Mouse (Mus musculus): ENCODE measurements around the gene Endou. TPM values are rescaled to one million over a fixed set of nuclear protein-coding genes. Genes with fewer than 3 reads are reported as not detected.

The Endou gene
- polyA plus RNA-seq, 1 experiment from 2014 or later, result 0.15 TPM

DNA sequence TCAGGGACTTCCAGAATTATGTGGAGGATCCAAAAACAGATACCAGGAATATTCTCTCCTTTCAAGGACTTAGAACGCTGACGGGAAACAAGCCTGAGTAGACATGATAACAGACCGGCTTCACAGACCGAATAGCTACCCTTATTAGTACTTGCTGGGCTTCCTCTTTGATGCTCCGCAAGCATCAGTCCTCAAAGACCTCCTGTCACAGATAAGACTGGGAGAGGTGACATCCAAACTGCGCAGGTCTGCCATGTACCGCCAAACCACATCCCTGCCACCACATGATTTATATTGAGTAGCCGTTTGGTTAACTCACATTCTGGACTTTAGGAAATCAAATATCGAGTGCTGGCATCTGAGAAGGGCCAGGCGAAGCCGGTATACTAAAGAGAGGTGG lies 14.4 kb downstream of the Endou start:
- H3K4me1 ChIP-seq, result peaks cover 3% of the 10 kb centered on the region
- no peak overlapping the region for H3K4me2 ChIP-seq
- no peak overlapping the region for H3K27ac ChIP-seq (replicated peaks)
- whole genome bisulfite sequencing, result 92% methylated on average over 11 of the region's 11 CpGs
- H3K9me3 ChIP-seq (replicated peaks), result no peaks in the 10 kb centered on the region
- H3K27me3 ChIP-seq (replicated peaks), result no peaks in the 10 kb centered on the region
- H3K4me3 ChIP-seq (replicated peaks), result no peak overlapping the region
- no peak overlapping the region for H3K9ac ChIP-seq (replicated peaks)
- ATAC-seq (ENCODE audit: low FRiP score), result no peak
- H3K36me3 ChIP-seq, result no peaks in the 10 kb centered on the region

DNA sequence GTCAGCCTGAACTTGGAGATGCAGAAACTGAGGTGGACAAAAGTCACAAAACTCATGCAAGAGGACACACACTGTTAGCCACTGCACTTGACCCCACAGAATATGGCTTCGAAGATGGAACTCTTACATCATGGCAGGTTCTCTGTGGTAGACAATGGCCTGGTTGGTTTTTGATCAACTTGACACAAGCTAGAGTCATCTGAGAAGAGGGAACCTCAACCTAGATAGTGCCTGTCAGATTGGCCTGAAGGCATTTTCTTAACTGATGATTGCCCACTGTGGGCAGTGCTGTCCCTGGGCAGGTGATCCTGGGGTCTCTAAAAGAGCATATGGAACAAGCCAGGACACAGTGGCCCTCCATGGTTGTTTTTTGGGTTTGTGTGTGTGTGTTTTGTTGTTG lies 15.4 kb downstream of the Endou start:
- H3K27me3 ChIP-seq (replicated peaks), result no peaks in the 10 kb centered on the region
- WGBS, result 98% methylated on average over 1 of the region's 1 CpGs
- no peaks in the 10 kb centered on the region for H3K9me3 ChIP-seq (replicated peaks)
- H3K27ac ChIP-seq (replicated peaks), result no peak overlapping the region
- no peak for ATAC-seq (ENCODE audit: low FRiP score)
- peaks cover 3% of the 10 kb centered on the region; the same call in 1 of the 2 replicates for H3K4me1 ChIP-seq
- no peaks in the 10 kb centered on the region for H3K36me3 ChIP-seq
- no peak overlapping the region for H3K9ac ChIP-seq (replicated peaks)
- no peak overlapping the region for H3K4me2 ChIP-seq
- H3K4me3 ChIP-seq (replicated peaks), result no peak overlapping the region

DNA sequence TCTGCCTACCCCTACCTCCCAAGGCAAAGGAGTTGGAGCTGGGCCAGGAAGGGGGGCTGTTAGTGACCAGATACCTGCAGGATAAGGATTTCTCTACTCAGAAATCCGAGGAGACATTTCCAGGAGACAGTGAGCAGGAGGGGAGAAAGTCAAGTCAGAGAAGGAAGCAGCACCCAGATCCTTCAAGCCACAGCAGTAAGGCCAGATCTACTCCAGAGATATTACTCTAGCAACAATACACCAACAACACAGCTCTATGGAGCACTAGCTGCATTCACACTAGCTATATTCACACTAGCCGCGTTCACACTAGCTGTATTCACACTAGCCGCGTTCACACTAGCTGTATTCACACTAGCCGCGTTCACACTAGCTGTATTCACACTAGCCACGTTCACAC lies 16.1 kb downstream of the Endou start:
- peaks cover 3% of the 10 kb centered on the region; the same call in 1 of the 2 replicates for H3K4me1 ChIP-seq
- H3K27ac ChIP-seq (replicated peaks), result no peak overlapping the region
- 92% methylated on average over 8 of the region's 8 CpGs for WGBS
- H3K4me3 ChIP-seq (replicated peaks), result no peak overlapping the region
- no peak overlapping the region for H3K9ac ChIP-seq (replicated peaks)
- H3K27me3 ChIP-seq (replicated peaks), result no peaks in the 10 kb centered on the region
- ATAC-seq (ENCODE audit: low FRiP score), result no peak
- H3K9me3 ChIP-seq (replicated peaks), result no peaks in the 10 kb centered on the region
- no peak overlapping the region for H3K4me2 ChIP-seq
- no peaks in the 10 kb centered on the region for H3K36me3 ChIP-seq

DNA sequence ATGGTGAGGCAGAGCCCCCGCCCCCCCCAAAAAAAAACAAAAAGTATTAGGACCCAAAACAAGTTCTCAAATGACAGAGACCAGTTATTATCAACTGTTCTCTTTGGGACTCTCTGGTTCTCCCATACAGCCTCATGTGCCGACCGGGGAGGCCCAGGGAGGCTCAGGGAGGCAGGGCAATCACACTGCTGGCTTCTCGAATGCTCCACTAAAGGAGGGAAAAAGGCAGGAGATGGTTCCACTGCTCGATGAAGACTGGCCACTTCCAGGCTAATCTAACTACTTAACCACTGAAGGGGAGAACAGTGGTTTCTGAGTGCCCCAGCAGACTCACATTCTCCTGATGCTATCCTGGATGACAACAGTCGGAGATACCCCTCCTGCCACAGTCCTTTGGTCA lies 18.6 kb downstream of the Endou start:
- ATAC-seq (ENCODE audit: low FRiP score), result no peak
- Histone ChIP-seq H3K36me3 (no peaks in the 10 kb centered on the region), H3K4me3 (replicated peaks) (no peak overlapping the region), H3K9me3 (replicated peaks) (no peaks in the 10 kb centered on the region), H3K27ac (replicated peaks) (no peak overlapping the region), H3K9ac (replicated peaks) (no peak overlapping the region), H3K4me1 (no peaks in the 10 kb centered on the region), H3K27me3 (replicated peaks) (no peaks in the 10 kb centered on the region), H3K4me2 (no peak overlapping the region)
- 67% methylated on average over 6 of the region's 6 CpGs for WGBS

DNA sequence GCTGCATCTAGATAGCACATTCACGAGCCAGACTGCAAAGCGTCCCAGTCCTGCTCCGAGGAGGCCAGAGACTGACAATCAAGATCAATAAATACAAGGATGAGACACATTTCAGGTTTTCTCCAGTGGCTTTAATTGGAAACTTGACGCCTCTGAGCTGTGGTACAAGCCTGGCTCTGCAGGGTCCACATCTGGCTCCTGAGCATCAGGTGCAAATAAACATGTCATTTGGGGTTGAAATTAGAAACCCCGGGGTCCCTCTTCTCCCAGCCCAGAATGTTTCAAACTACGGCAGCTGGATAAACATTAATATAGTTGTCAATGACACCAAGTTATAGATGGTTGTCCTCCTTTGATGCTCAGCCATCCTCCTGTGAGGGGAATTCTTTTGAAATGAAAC lies 20.2 kb downstream of the Endou start:
- H3K4me1 ChIP-seq, result peaks cover 6% of the 10 kb centered on the region
- ATAC-seq (ENCODE audit: low FRiP score), result no peak
- no peak overlapping the region for H3K4me3 ChIP-seq (replicated peaks)
- H3K27me3 ChIP-seq (replicated peaks), result no peaks in the 10 kb centered on the region
- no peak overlapping the region for H3K4me2 ChIP-seq
- H3K27ac ChIP-seq (replicated peaks), result no peak overlapping the region
- H3K36me3 ChIP-seq, result no peaks in the 10 kb centered on the region
- no peaks in the 10 kb centered on the region for H3K9me3 ChIP-seq (replicated peaks)
- 65% methylated on average over 6 of the region's 6 CpGs for WGBS
- no peak overlapping the region for H3K9ac ChIP-seq (replicated peaks)

DNA sequence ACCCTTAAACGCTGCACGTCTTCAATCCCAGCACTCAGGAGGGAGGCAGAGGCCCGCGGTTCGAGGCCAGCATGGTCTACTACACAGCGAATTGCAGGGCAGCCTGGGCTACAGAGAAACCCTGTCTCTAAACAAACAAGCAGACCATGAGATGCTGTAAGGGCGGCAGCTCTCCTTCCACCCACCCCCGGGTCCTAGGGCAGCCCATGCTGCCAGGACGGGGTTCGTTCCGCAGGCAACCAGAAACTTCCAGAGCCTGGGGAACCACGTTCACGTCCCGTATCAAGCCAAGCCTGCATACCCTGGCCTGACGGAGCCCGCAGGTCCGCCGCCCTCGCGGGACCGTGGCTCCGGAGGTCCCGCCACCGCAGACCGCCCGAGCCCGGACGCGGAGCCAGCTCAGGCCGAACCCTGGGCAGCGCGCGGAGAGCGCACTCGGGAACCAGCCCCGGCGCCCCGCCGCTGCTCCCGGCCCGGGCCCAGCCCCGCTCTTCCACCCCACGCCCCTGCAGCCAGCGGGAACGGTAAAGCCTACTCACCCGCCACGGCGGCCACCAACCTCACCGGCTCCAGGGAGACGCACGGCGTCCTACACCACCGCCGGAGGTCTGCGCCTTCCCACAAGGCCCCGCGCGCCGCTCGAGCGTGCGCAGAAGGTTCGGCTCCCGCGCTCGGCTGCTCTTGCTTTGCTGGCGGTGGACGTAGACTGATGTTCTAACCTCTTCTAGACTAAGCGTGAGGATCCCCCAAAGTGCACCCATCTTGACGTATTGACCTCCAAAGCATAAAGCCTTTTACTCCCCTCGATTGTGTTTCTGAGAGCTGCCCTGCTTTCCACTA lies 25.7 kb downstream of the Endou start, which contains the start of gene Rpap3:
Rpap3 (minus strand) TSS at position 615 of the 840 bp plus-strand sequence.
- Histone ChIP-seq H3K36me3 (peaks cover 19% of the 10 kb centered on the region), H3K4me1 (peaks cover 21% of the 10 kb centered on the region), H3K4me3 (replicated peaks) (peak within 1 kb of the TSS; percentile 95), H3K27ac (replicated peaks) (peak within 1 kb of the TSS; percentile 79), H3K9ac (replicated peaks) (peak within 1 kb of the TSS; percentile 94), H3K4me2 (peak within 1 kb of the TSS; percentile 76), H3K9me3 (replicated peaks) (no peaks in the 10 kb centered on the region), H3K27me3 (replicated peaks) (no peaks in the 10 kb centered on the region)
- ATAC-seq (ENCODE audit: low FRiP score), result peak; percentile 93
- WGBS, result 1% methylated on average over 69 of the region's 71 CpGs

DNA sequence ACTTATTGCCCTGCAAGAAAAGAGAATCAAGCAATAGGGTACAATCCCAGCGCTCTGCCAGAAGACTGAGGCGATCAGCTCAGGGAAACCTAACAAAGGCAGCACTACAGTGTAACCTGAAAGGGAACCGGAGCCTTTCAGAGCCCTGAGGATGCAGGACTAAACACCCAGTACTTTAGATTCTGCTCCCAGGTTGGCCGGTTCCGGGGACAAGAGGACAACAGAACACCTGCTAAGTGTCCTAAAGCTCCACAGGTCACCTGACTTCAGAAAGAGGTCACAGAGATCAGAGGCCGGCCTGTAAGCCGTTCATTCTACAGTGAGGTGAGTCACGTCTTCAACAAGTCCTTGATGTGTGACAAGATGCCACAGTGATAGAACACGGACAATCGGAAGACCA lies 34.5 kb downstream of the Endou start:
- Histone ChIP-seq H3K36me3 (peaks cover 79% of the 10 kb centered on the region), H3K4me3 (replicated peaks) (no peak overlapping the region), H3K4me2 (no peak overlapping the region), H3K9me3 (replicated peaks) (no peaks in the 10 kb centered on the region), H3K27ac (replicated peaks) (no peak overlapping the region), H3K9ac (replicated peaks) (no peak overlapping the region), H3K27me3 (replicated peaks) (no peaks in the 10 kb centered on the region), H3K4me1 (no peaks in the 10 kb centered on the region)
- ATAC-seq (ENCODE audit: low FRiP score), result no peak
- WGBS, result 92% methylated on average over 10 of the region's 10 CpGs

DNA sequence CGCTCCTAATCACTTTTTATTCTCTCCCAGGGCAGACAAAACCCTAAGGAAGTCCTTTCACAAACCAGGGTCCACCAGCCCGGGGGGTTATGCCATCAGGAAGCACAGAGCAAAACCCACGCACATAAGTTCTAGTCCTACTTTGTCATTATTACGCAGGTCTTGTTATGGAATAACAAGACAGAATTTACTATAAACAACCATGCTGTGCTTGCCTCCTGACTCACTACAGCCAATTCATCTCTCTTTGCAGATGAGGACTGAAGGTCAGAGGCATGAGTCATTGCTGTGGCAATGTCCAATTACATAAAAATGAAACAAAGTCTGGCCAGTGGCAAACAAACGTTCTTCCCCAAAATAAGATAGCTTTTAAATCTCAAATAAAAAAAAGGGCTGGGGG lies 37.7 kb downstream of the Endou start:
- no peak overlapping the region for H3K4me3 ChIP-seq (replicated peaks)
- no peaks in the 10 kb centered on the region for H3K9me3 ChIP-seq (replicated peaks)
- peaks cover 72% of the 10 kb centered on the region for H3K36me3 ChIP-seq
- no peaks in the 10 kb centered on the region for H3K4me1 ChIP-seq
- H3K27ac ChIP-seq (replicated peaks), result no peak overlapping the region
- 90% methylated on average over 5 of the region's 5 CpGs for WGBS
- no peak overlapping the region for H3K4me2 ChIP-seq
- no peaks in the 10 kb centered on the region for H3K27me3 ChIP-seq (replicated peaks)
- H3K9ac ChIP-seq (replicated peaks), result no peak overlapping the region
- no peak for ATAC-seq (ENCODE audit: low FRiP score)

DNA sequence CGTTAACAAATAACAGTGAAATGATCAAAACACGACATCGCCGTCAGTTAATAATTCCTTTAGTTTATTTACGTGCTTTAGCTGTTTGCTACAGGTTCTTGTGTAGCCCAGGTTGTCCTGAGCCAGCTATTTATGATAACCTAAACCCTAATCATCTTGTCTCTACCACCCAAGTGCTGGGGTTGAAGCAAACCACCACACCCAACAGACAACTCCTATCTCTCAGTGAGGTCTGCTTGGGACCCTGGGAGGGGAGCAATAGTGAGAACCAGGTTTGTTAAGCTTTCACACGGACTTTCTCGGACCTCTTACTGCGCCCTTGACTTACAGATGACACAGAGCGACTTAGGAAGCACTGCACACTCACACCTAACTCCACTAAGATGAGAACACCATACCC lies 47.0 kb downstream of the Endou start:
- Histone ChIP-seq H3K4me1 (no peaks in the 10 kb centered on the region), H3K9me3 (replicated peaks) (no peaks in the 10 kb centered on the region), H3K9ac (replicated peaks) (no peak overlapping the region), H3K4me3 (replicated peaks) (no peak overlapping the region), H3K4me2 (no peak overlapping the region), H3K27me3 (replicated peaks) (no peaks in the 10 kb centered on the region), H3K36me3 (peaks cover 81% of the 10 kb centered on the region), H3K27ac (replicated peaks) (no peak overlapping the region)
- ATAC-seq (ENCODE audit: low FRiP score), result no peak
- 96% methylated on average over 9 of the region's 9 CpGs for WGBS

DNA sequence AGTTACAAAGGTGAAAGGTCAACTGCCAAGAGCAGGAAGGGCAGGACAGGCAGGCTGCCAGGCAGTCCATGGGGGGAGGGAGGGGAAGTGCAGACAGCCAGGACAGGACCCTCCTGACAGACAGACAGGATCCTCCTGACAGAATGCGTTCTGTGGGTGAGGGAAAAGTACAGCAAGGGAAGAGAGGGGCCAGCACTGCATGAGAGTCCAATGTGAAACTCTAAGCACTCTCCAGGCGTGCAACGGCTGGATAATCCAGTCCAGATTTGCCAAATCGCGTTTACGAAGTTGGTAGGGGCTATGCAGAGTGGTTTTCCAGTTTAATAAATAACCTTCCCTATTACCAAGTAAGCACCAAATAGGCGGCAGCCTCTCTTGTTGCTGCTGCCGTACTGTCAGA lies 49.1 kb downstream of the Endou start:
- H3K9ac ChIP-seq (replicated peaks), result no peak overlapping the region
- no peak overlapping the region for H3K27ac ChIP-seq (replicated peaks)
- H3K27me3 ChIP-seq (replicated peaks), result no peaks in the 10 kb centered on the region
- ATAC-seq (ENCODE audit: low FRiP score), result no peak
- H3K4me1 ChIP-seq, result no peaks in the 10 kb centered on the region
- H3K9me3 ChIP-seq (replicated peaks), result no peaks in the 10 kb centered on the region
- 90% methylated on average over 8 of the region's 8 CpGs for WGBS
- H3K4me3 ChIP-seq (replicated peaks), result no peak overlapping the region
- H3K4me2 ChIP-seq, result no peak overlapping the region
- peaks cover 81% of the 10 kb centered on the region for H3K36me3 ChIP-seq

DNA sequence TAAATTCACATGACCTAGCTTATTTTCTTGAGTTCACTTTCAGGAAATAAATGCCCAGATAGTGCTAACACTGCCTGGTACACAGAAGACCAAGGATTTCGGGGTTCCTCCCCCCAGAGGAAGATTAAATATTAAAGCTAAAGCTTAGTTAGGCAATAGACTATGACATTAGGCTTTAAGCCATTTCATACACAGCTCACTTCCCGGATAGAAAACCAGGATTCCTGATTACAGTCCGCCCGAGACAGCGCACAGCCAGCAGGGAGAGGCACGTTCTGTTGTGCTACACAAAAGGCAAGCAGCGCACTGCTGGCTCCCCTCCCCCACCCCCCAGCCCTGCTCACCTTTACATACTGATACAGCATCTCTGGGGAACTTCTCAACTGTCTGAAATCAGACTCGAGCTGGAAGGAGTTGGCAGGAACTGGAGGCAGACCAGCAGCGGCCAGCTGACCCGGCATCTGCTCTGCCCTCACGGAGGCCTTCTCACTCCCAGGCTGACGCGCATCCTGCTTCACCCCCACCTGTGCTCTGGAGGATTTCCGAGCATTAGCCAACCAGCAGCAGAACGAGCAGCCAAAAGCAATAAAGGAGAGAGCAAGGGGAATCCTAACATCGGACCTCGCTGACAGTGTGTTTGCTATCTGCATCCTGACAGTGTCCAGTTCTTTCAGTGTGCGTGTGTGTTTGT lies 51.0 kb downstream of the Endou start:
- H3K4me2 ChIP-seq, result no peak overlapping the region
- 77% methylated on average over 18 of the region's 18 CpGs for WGBS
- H3K27ac ChIP-seq (replicated peaks), result no peak overlapping the region
- no peaks in the 10 kb centered on the region for H3K9me3 ChIP-seq (replicated peaks)
- no peak for ATAC-seq (ENCODE audit: low FRiP score)
- H3K4me3 ChIP-seq (replicated peaks), result no peak overlapping the region
- H3K9ac ChIP-seq (replicated peaks), result no peak overlapping the region
- no peaks in the 10 kb centered on the region for H3K27me3 ChIP-seq (replicated peaks)
- H3K36me3 ChIP-seq, result peaks cover 82% of the 10 kb centered on the region
- no peaks in the 10 kb centered on the region for H3K4me1 ChIP-seq

DNA sequence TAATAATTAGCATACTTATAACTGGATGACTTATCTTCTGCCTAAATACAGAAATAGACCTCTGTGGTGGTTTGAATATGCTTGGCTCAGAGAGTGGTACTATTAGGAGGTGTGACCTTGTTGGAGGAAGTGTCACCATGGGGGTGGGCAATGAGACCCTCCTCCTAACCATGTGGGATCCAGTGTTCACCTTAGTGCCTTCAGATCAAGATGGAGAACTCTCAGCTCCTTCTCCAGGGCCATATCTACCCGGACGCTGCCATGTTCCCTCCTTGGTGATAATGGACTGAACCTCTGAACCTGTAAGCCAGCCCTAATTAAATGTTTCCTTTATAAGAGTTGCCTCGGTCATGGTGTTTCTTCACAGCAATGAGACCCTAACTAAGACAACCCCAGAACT lies 53.8 kb downstream of the Endou start:
- 91% methylated on average over 3 of the region's 3 CpGs for WGBS
- ATAC-seq (ENCODE audit: low FRiP score), result no peak
- no peak overlapping the region for H3K9ac ChIP-seq (replicated peaks)
- H3K4me3 ChIP-seq (replicated peaks), result no peak overlapping the region
- peaks cover 72% of the 10 kb centered on the region for H3K36me3 ChIP-seq
- no peak overlapping the region for H3K4me2 ChIP-seq
- no peaks in the 10 kb centered on the region for H3K27me3 ChIP-seq (replicated peaks)
- no peaks in the 10 kb centered on the region for H3K9me3 ChIP-seq (replicated peaks)
- peaks cover 4% of the 10 kb centered on the region for H3K4me1 ChIP-seq
- no peak overlapping the region for H3K27ac ChIP-seq (replicated peaks)
